Mouse (Mus musculus): ENCODE measurements around the gene Gm20388. TPM values are rescaled to one million over a fixed set of nuclear protein-coding genes. Genes with fewer than 3 reads are reported as not detected.
A peak's percentile ranks its signal among the peaks of the same experiment; 100 is the strongest.
"Not testable (repeated sequence)": the region's sequence is repeated elsewhere in the genome, so short reads cannot be mapped to it uniquely, and the experiment has no call there.

Gm20388 gene
- polyA plus RNA-seq, 1 experiment = not detected

GRCm38 (mm10) chr8:123431616-123432365, 3521.2 kb downstream of the Gm20388 start:
- TF ChIP-seq CTCF (IDR thresholded peaks at IDR 0.05; ENCODE audit: insufficient read depth, low read depth, low read length) = no peak
- no peak for TF ChIP-seq POLR2A (IDR thresholded peaks at IDR 0.05; ENCODE audit: insufficient read depth, low read depth, low read length)
- Histone ChIP-seq H3K27ac (ENCODE audit: insufficient read depth, low read depth, low read length) (no peak overlapping the region), H3K4me1 (ENCODE audit: control insufficient read depth, insufficient read depth, low read length) (no peaks in the 10 kb centered on the region; the same call in 1 of the 2 replicates), H3K4me3 (ENCODE audit: insufficient read depth, low read depth, low read length) (no peak overlapping the region)
- 96% methylated on average over 25 of the region's 25 CpGs for WGBS

GRCm38 (mm10) chr8:123432381-123432780, 3521.7 kb downstream of the Gm20388 start:
- H3K4me1 ChIP-seq (ENCODE audit: control insufficient read depth, insufficient read depth, low read length) = no peaks in the 10 kb centered on the region; the same call in 1 of the 2 replicates
- H3K27ac ChIP-seq (ENCODE audit: insufficient read depth, low read depth, low read length) = no peak overlapping the region
- H3K4me3 ChIP-seq (ENCODE audit: insufficient read depth, low read depth, low read length) = no peak overlapping the region
- TF ChIP-seq CTCF (IDR thresholded peaks at IDR 0.05; ENCODE audit: insufficient read depth, low read depth, low read length) (no peak), POLR2A (IDR thresholded peaks at IDR 0.05; ENCODE audit: insufficient read depth, low read depth, low read length) (no peak)
- WGBS = 95% methylated on average over 16 of the region's 16 CpGs

GRCm38 (mm10) chr8:123433241-123433974, 3522.8 kb downstream of the Gm20388 start:
- H3K27ac ChIP-seq (ENCODE audit: insufficient read depth, low read depth, low read length); H3K4me3 ChIP-seq (ENCODE audit: insufficient read depth, low read depth, low read length); H3K4me1 ChIP-seq (ENCODE audit: control insufficient read depth, insufficient read depth, low read length): not testable (repeated sequence)
- WGBS = 98% methylated on average over 47 of the region's 47 CpGs

GRCm38 (mm10) chr8:123441788-123442187, 3531.1 kb downstream of the Gm20388 start:
- Histone ChIP-seq H3K4me1 (ENCODE audit: control insufficient read depth, insufficient read depth, low read length) (peaks cover 14% of the 10 kb centered on the region), H3K4me3 (ENCODE audit: insufficient read depth, low read depth, low read length) (no peak overlapping the region), H3K27ac (ENCODE audit: insufficient read depth, low read depth, low read length) (no peak overlapping the region)
- TF ChIP-seq POLR2A (IDR thresholded peaks at IDR 0.05; ENCODE audit: insufficient read depth, low read depth, low read length) (no peak), CTCF (IDR thresholded peaks at IDR 0.05; ENCODE audit: insufficient read depth, low read depth, low read length) (no peak)
- WGBS = 90% methylated on average over 2 of the region's 2 CpGs

GRCm38 (mm10) chr8:123442351-123442750, 3531.7 kb downstream of the Gm20388 start:
- Histone ChIP-seq H3K4me3 (ENCODE audit: insufficient read depth, low read depth, low read length) (0 out of 2 replicates have a peak overlapping the region, but pooled peaks have one; percentile 58), H3K4me1 (ENCODE audit: control insufficient read depth, insufficient read depth, low read length) (peaks cover 14% of the 10 kb centered on the region), H3K27ac (ENCODE audit: insufficient read depth, low read depth, low read length) (no peak overlapping the region)
- no peak for TF ChIP-seq POLR2A (IDR thresholded peaks at IDR 0.05; ENCODE audit: insufficient read depth, low read depth, low read length)
- no peak for TF ChIP-seq CTCF (IDR thresholded peaks at IDR 0.05; ENCODE audit: insufficient read depth, low read depth, low read length)
- WGBS = 89% methylated on average over 5 of the region's 5 CpGs

GRCm38 (mm10) chr8:123442871-123443575, 3532.4 kb downstream of the Gm20388 start:
- H3K4me3 ChIP-seq (ENCODE audit: insufficient read depth, low read depth, low read length) = peak overlapping the region; percentile 58
- TF ChIP-seq CTCF (IDR thresholded peaks at IDR 0.05; ENCODE audit: insufficient read depth, low read depth, low read length) (peak; percentile 86), POLR2A (IDR thresholded peaks at IDR 0.05; ENCODE audit: insufficient read depth, low read depth, low read length) (peak; percentile 61)
- peaks cover 14% of the 10 kb centered on the region for H3K4me1 ChIP-seq (ENCODE audit: control insufficient read depth, insufficient read depth, low read length)
- H3K27ac ChIP-seq (ENCODE audit: insufficient read depth, low read depth, low read length) = peak overlapping the region; percentile 42; the same call in 1 of the 2 replicates
- under 1% methylated on average over 41 of the region's 41 CpGs for WGBS

- Histone ChIP-seq H3K4me1 (ENCODE audit: control insufficient read depth, insufficient read depth, low read length) (peaks cover 14% of the 10 kb centered on the region), H3K27ac (ENCODE audit: insufficient read depth, low read depth, low read length) (peak overlapping the region; percentile 42; the same call in 1 of the 2 replicates), H3K4me3 (ENCODE audit: insufficient read depth, low read depth, low read length) (peak overlapping the region; percentile 58)
- WGBS = 6% methylated on average over 4 of the region's 4 CpGs
- TF ChIP-seq POLR2A (IDR thresholded peaks at IDR 0.05; ENCODE audit: insufficient read depth, low read depth, low read length) (no peak), CTCF (IDR thresholded peaks at IDR 0.05; ENCODE audit: insufficient read depth, low read depth, low read length) (no peak)
Measured at GRCm38 (mm10) chr8:123443576-123443921, 3532.9 kb downstream of the Gm20388 start.

GRCm38 (mm10) chr8:123444131-123444530, 3533.5 kb downstream of the Gm20388 start:
- peaks cover 14% of the 10 kb centered on the region for H3K4me1 ChIP-seq (ENCODE audit: control insufficient read depth, insufficient read depth, low read length)
- H3K4me3 ChIP-seq (ENCODE audit: insufficient read depth, low read depth, low read length) = no peak overlapping the region
- 87% methylated on average over 6 of the region's 6 CpGs for WGBS
- no peak overlapping the region for H3K27ac ChIP-seq (ENCODE audit: insufficient read depth, low read depth, low read length)
- TF ChIP-seq POLR2A (IDR thresholded peaks at IDR 0.05; ENCODE audit: insufficient read depth, low read depth, low read length) (no peak), CTCF (IDR thresholded peaks at IDR 0.05; ENCODE audit: insufficient read depth, low read depth, low read length) (no peak)

GRCm38 (mm10) chr8:123445981-123446380, 3535.3 kb downstream of the Gm20388 start:
- Histone ChIP-seq H3K27ac (ENCODE audit: insufficient read depth, low read depth, low read length) (no peak overlapping the region), H3K4me3 (ENCODE audit: insufficient read depth, low read depth, low read length) (no peak overlapping the region), H3K4me1 (ENCODE audit: control insufficient read depth, insufficient read depth, low read length) (peaks cover 14% of the 10 kb centered on the region)
- no peak for TF ChIP-seq CTCF (IDR thresholded peaks at IDR 0.05; ENCODE audit: insufficient read depth, low read depth, low read length)
- WGBS = 88% methylated on average over 10 of the region's 10 CpGs

Measured in olfactory bulb, adult 2 months (tissue).